Mouse (Mus musculus) G1E (cell line): Measurements from ENCODE around the gene Mrps2. TPM values are rescaled to one million over a fixed set of nuclear protein-coding genes. Genes with fewer than 3 reads are reported as not detected.

Experiments used
- ATAC-seq: 2 replicates; pipeline ENCODE4 v1.8.0; 2016; ENCODE audit warnings: mild to moderate bottlenecking; ENCODE audit not compliant: insufficient number of reproducible peaks, poor library complexity, low FRiP score, severe bottlenecking; ENCODE audit errors: extremely low read depth
- DNase-seq: peaks from one replicate; pipeline ENCODE4 v3.0.0; 2012; ENCODE audit warnings: low spot score
- H3K27me3 ChIP-seq: 2 replicates; pipeline ENCODE4 v1.6.1; 2012; ENCODE audit warnings: mild to moderate bottlenecking, low read length, inconsistent platforms; ENCODE audit not compliant: insufficient read depth
- H3K36me3 ChIP-seq: replicated peaks from 2 replicates; pipeline ENCODE3; 2012; ENCODE audit warnings: mild to moderate bottlenecking, inconsistent platforms
- H3K4me1 ChIP-seq: 2 replicates; pipeline ENCODE4 v1.6.1; 2012; ENCODE audit warnings: low read depth, low read length, inconsistent platforms, mixed read lengths; ENCODE audit not compliant: insufficient read depth
- H3K4me3 ChIP-seq: 2 replicates; pipeline ENCODE4 v1.5.1; 2012; ENCODE audit warnings: low read depth, mild to moderate bottlenecking, inconsistent platforms, low read length, moderate library complexity, mixed read lengths
- H3K9me3 ChIP-seq: replicated peaks from 2 replicates; pipeline ENCODE4 v1.6.1; 2012; ENCODE audit warnings: inconsistent platforms
- CTCF ChIP-seq: IDR thresholded peaks from 2 replicates; pipeline ENCODE4 v1.5.1; 2012; ENCODE audit warnings: low read depth, low read length, inconsistent platforms, mixed read lengths
- GATA1 ChIP-seq: IDR thresholded peaks from 2 replicates; pipeline ENCODE4 v1.6.1; 2012; ENCODE audit warnings: borderline replicate concordance, low read length, inconsistent platforms, mixed read lengths
- GATA2 ChIP-seq: IDR thresholded peaks from 2 replicates; pipeline ENCODE4 v1.6.1; 2012; ENCODE audit warnings: low read depth, low read length, inconsistent platforms, borderline replicate concordance
- POLR2AphosphoS5 ChIP-seq: IDR thresholded peaks from 2 replicates; pipeline ENCODE4 v1.6.1; 2012; ENCODE audit warnings: low read depth, low read length, inconsistent platforms; ENCODE audit not compliant: insufficient replicate concordance
- TAL1 ChIP-seq: conservative IDR thresholded peaks from 2 replicates; pipeline ENCODE4 v1.6.1; 2012; ENCODE audit warnings: low read depth, low read length, inconsistent platforms, mixed read lengths
- polyA plus RNA-seq: library from polyadenylated mRNA; stranded (reverse); fragments of >175 nt; gene quantifications from 2 replicates; pipeline ENCODE4 v1.2.3, GENCODE M21; 2012
- total RNA-seq, 2 experiments: library from RNA; stranded (forward) in 1 of 2; stranded (reverse) in 1 of 2; fragments of 200-1000 nt in 1 of 2; fragments of >200 nt in 1 of 2; fragmentation: Nextera tagmentation in 1 of 2; gene quantifications; 2 replicates each; pipeline ENCODE4 v1.2.3; 2014 to 2017

Gene Mrps2
- total and polyA plus RNA-seq, 3 experiments = 30.3 to 101 (median 46.4) TPM

GRCm38 (mm10) chr2:28483861-28484260 lies 16.0 kb downstream of the Mrps2 start:
- no peak for TF ChIP-seq POLR2AphosphoS5
- no peak for TF ChIP-seq TAL1
- TF ChIP-seq GATA1 = no peak
- TF ChIP-seq CTCF = no peak
- TF ChIP-seq GATA2 = no peak
- ATAC-seq = no peak
- H3K36me3 ChIP-seq = no peaks in the 10 kb centered on the region
- DNase-seq = no peak
- H3K4me1 ChIP-seq = no peaks in the 10 kb centered on the region
- H3K27me3 ChIP-seq = peaks cover 29% of the 10 kb centered on the region
- H3K4me3 ChIP-seq = no peak overlapping the region
- H3K9me3 ChIP-seq = no peaks in the 10 kb centered on the region

- DNase-seq (no peak), ATAC-seq (no peak)
- H3K27me3 ChIP-seq = peaks cover 23% of the 10 kb centered on the region
- no peak overlapping the region for H3K4me3 ChIP-seq
- H3K9me3 ChIP-seq = no peaks in the 10 kb centered on the region
- H3K36me3 ChIP-seq = no peaks in the 10 kb centered on the region
- TF ChIP-seq CTCF (no peak), TAL1 (no peak), GATA1 (no peak), POLR2AphosphoS5 (no peak), GATA2 (no peak)
- H3K4me1 ChIP-seq = 0 out of 2 replicates have a peak, but pooled peaks cover 2% of the 10 kb centered on the region
These were observed 26.7 kb downstream of the Mrps2 start for GRCm38 (mm10) chr2:28494521-28494920.

DNA sequence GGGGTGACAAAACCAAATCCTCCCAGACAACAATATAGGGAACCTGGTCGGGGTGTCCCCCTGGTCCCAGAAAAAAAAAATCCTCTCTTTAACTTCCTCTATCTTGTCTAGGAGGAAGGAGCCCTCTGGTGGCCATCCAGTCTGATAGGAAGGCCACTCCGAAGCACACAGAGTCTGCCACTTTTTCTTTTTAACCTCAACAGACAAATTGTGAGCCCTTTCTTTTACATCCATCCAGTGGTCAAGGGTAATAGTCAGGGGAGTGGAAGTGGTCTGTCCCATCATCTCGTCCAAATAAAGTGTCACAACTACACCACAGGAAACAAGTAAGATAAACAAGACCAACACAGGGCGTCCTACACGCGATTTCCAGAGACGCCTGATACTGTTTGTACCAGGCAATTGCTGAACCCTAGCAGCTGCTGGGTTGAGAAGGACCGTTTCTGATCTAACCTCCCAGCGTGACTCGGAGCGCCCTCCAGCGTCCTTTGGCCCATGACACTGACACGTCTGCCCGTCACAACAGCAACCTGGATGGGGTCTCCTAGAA lies 27.4 kb downstream of the Mrps2 start:
- Histone ChIP-seq H3K27me3 (peaks cover 25% of the 10 kb centered on the region), H3K36me3 (no peaks in the 10 kb centered on the region), H3K4me3 (no peak overlapping the region), H3K9me3 (no peaks in the 10 kb centered on the region), H3K4me1 (0 out of 2 replicates have a peak, but pooled peaks cover 2% of the 10 kb centered on the region)
- no peak for ATAC-seq
- TF ChIP-seq CTCF (no peak), GATA2 (no peak), TAL1 (no peak), GATA1 (no peak), POLR2AphosphoS5 (no peak)
- DNase-seq = no peak

GRCm38 (mm10) chr2:28495801-28496595 lies 28.1 kb downstream of the Mrps2 start:
- peaks cover 25% of the 10 kb centered on the region for H3K27me3 ChIP-seq
- H3K4me1 ChIP-seq = 0 out of 2 replicates have a peak, but pooled peaks cover 2% of the 10 kb centered on the region
- no peaks in the 10 kb centered on the region for H3K9me3 ChIP-seq
- no peaks in the 10 kb centered on the region for H3K36me3 ChIP-seq
- TF ChIP-seq GATA1 (no peak), CTCF (no peak), TAL1 (no peak), GATA2 (no peak), POLR2AphosphoS5 (no peak)
- H3K4me3 ChIP-seq = no peak overlapping the region
- ATAC-seq (no peak), DNase-seq (no peak)

DNA sequence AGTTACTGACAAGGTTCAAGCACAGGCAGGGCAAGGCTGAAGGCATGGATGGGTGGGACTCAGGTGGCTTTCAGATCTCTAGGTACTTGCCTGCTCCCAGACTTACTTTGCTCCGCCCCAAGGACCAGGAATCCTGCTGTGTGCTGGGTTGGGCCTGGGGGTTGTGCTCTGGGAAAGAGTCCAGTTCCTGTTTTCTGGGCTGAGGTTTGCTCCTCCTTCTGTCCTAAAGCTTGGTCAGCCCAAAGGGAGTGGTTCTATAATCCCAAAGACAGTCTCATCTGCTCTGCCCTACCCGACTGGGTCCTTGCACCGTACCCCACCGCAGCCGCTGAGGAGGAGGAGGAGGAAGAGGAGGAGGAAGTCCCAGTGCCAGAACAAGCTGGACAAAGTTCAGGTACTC lies 28.8 kb downstream of the Mrps2 start, which contains the start of gene Gbgt1:
TSS of gene Gbgt1 (plus strand) at position 221 of the 400 bp plus-strand sequence.
- ATAC-seq = no peak
- DNase-seq = no peak
- peaks cover 25% of the 10 kb centered on the region for H3K27me3 ChIP-seq
- H3K4me1 ChIP-seq = 0 out of 2 replicates have a peak, but pooled peaks cover 2% of the 10 kb centered on the region
- H3K36me3 ChIP-seq = no peaks in the 10 kb centered on the region
- no peaks in the 10 kb centered on the region for H3K9me3 ChIP-seq
- no peak for TF ChIP-seq CTCF
- TF ChIP-seq GATA1 = no peak
- no peak for TF ChIP-seq TAL1
- no peak for TF ChIP-seq GATA2
- no peak for TF ChIP-seq POLR2AphosphoS5
- H3K4me3 ChIP-seq = no peak within 1 kb of the TSS

DNA sequence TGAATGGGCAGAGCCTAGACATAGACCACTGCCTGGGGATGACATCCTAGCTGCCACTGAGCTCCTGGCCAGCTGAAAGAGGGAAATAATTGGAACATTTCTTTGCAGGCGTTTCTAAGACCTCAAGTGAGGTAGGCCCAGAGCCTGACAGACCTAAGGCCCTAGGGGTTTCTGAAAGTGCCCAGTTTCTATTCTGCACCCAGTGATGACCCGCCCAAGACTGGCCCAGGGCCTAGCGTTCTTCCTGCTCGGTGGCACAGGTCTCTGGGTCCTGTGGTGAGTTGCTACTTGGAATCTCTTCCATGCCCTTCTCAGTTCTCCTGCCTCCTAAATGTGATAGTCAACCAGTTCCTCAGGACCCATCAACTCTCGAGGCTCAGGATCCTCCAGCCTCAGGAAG lies 29.7 kb downstream of the Mrps2 start:
- Histone ChIP-seq H3K4me1 (0 out of 2 replicates have a peak, but pooled peaks cover 2% of the 10 kb centered on the region), H3K36me3 (no peaks in the 10 kb centered on the region), H3K4me3 (no peak overlapping the region), H3K27me3 (peaks cover 29% of the 10 kb centered on the region), H3K9me3 (no peaks in the 10 kb centered on the region)
- TF ChIP-seq GATA2 (no peak), TAL1 (no peak), POLR2AphosphoS5 (no peak), CTCF (no peak), GATA1 (no peak)
- ATAC-seq = no peak
- no peak for DNase-seq
